Mouse (Mus musculus) limb, embryonic 15.5 days (tissue): ENCODE measurements around the gene Snf8. TPM values are rescaled to one million over a fixed set of nuclear protein-coding genes. Genes with fewer than 3 reads are reported as not detected.

Experiments used
- ATAC-seq: fragments of 200-750 bp; cut with Nextera tagmentation; 2 replicates; pipeline ENCODE4 v1.8.0; 2017; ENCODE audit warnings: low read depth, moderate TSS enrichment; ENCODE audit not compliant: insufficient number of reproducible peaks, low FRiP score, low TSS enrichment
- H3K27ac ChIP-seq: fragments of 300-500 bp; sonication (generic); 2 replicates; pipeline ENCODE4 v1.5.1; 2015; ENCODE audit warnings: moderate library complexity, mild to moderate bottlenecking, inconsistent platforms
- H3K27me3 ChIP-seq: fragments of 300-500 bp; sonication (generic); 2 replicates; pipeline ENCODE4 v1.6.1; 2015; ENCODE audit warnings: inconsistent platforms
- H3K36me3 ChIP-seq: fragments of 300-500 bp; sonication (generic); 2 replicates; pipeline ENCODE4 v1.6.1; 2015; ENCODE audit warnings: inconsistent platforms
- H3K4me1 ChIP-seq: fragments of 300-500 bp; sonication (generic); 2 replicates; pipeline ENCODE4 v1.6.1; 2015; ENCODE audit warnings: inconsistent platforms
- H3K4me2 ChIP-seq: fragments of 300-500 bp; sonication (generic); 2 replicates; pipeline ENCODE4 v1.6.1; 2015; ENCODE audit warnings: mild to moderate bottlenecking, inconsistent platforms
- H3K4me3 ChIP-seq: fragments of 300-500 bp; sonication (generic); 2 replicates; pipeline ENCODE4 v1.5.1; 2015; ENCODE audit warnings: mild to moderate bottlenecking, inconsistent platforms
- H3K9ac ChIP-seq: fragments of 300-500 bp; sonication (generic); 2 replicates; pipeline ENCODE4 v1.6.1; 2015; ENCODE audit warnings: inconsistent platforms
- H3K9me3 ChIP-seq: fragments of 300-500 bp; sonication (generic); 2 replicates; pipeline ENCODE4 v1.6.1; 2016; ENCODE audit warnings: inconsistent platforms
- WGBS: fragments of 180-500 bp; shearing (Covaris S2); methylation state at CpG from one replicate; pipeline ENCODE4 v1.1.7; 2015; 5-methylcytosine and 5-hydroxymethylcytosine counted together
- polyA plus RNA-seq: library from polyadenylated mRNA; unstranded; fragments of >200 nt; fragmentation: Nextera tagmentation; extraction: Ambion mirVana; gene quantifications from 2 replicates; pipeline ENCODE4 v1.2.1, GENCODE M21; 2015

The Snf8 gene
- polyA plus RNA-seq, 1 experiment from 2014 or later, result 99.0 TPM

DNA sequence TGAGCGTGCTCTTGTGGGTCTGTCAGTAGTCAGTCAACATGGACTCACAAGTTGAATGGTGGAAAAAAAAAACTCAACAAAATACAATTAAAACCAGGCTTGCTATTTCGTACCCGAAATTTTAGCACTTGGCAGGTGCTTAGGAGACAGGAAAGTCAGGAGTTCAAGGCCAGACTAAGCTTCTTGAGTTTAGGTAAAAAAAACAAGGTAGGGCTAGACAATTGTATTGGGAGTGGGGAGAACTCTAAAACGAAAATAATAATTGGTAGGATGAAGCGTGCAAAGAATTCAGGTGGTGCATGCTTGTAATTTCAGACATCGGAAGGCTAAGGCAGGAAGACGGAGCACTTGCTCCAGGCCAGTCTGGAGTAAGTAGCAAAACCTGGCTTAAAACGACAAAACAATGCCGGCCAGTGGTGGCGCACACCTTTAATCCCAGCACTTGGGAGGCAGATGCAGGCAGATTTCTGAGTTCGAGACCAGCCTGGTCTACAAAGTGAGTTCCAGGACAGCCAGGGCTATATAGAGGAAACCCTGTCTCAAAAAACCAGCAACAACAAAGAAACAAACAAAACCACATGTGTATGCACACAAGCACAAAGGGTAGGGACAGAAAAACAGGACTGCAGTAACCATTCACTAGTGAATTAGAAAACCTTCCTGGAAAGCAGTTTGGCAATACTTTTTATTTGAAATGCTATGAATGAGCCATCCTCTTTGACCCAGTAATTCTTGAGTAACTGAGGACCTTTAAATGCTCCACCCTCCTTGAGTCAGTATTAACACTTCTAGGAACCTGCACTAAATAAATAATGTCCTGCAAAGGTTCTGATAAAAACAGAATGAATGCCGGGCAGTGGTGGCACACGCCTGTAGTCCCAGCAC is 41.8 kb downstream of the Snf8 start:
- no peaks in the 10 kb centered on the region for H3K9me3 ChIP-seq
- no peaks in the 10 kb centered on the region for H3K27me3 ChIP-seq
- H3K4me3 ChIP-seq, result peak overlapping the region; percentile 40
- peaks cover 19% of the 10 kb centered on the region for H3K4me1 ChIP-seq
- H3K4me2 ChIP-seq, result peak overlapping the region; percentile 49
- WGBS, result 63% methylated on average over 13 of the region's 13 CpGs
- no peak overlapping the region for H3K9ac ChIP-seq
- no peak for ATAC-seq
- H3K36me3 ChIP-seq, result peaks cover 15% of the 10 kb centered on the region
- H3K27ac ChIP-seq, result peak overlapping the region; percentile 81

GRCm38 (mm10) chr11:96080736-96081135 is 46.1 kb downstream of the Snf8 start:
- H3K4me2 ChIP-seq, result no peak overlapping the region
- no peak overlapping the region for H3K4me3 ChIP-seq
- no peaks in the 10 kb centered on the region for H3K9me3 ChIP-seq
- 0 out of 2 replicates have a peak, but pooled peaks cover 4% of the 10 kb centered on the region for H3K4me1 ChIP-seq
- H3K27ac ChIP-seq, result no peak overlapping the region
- no peaks in the 10 kb centered on the region for H3K36me3 ChIP-seq
- ATAC-seq, result no peak
- 61% methylated on average over 5 of the region's 5 CpGs for WGBS
- H3K27me3 ChIP-seq, result no peaks in the 10 kb centered on the region
- no peak overlapping the region for H3K9ac ChIP-seq

DNA sequence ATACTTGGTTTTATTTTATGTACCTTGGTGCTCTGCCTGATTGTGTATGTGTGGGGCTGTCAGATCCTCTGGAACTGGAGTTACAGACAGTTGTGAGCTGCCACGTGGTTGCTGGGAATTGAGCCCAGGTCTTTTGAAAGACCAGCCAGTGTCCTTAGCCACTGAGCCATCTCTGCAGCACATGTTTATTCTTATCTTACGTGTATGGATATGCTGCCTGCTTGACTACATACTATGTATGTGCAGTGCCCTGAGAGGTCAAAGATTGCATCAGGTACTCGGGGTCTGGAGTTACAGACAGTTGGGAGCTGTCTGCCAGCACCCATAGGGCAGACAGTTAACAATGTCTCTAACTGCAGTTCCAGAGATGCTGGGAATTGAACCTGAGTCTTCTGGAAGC is 48.0 kb downstream of the Snf8 start:
- Histone ChIP-seq H3K9me3 (no peaks in the 10 kb centered on the region), H3K4me2 (no peak overlapping the region), H3K27me3 (no peaks in the 10 kb centered on the region), H3K27ac (no peak overlapping the region), H3K9ac (no peak overlapping the region), H3K4me3 (no peak overlapping the region), H3K36me3 (no peaks in the 10 kb centered on the region), H3K4me1 (no peaks in the 10 kb centered on the region)
- no peak for ATAC-seq
- 77% methylated on average over 3 of the region's 3 CpGs for WGBS

DNA sequence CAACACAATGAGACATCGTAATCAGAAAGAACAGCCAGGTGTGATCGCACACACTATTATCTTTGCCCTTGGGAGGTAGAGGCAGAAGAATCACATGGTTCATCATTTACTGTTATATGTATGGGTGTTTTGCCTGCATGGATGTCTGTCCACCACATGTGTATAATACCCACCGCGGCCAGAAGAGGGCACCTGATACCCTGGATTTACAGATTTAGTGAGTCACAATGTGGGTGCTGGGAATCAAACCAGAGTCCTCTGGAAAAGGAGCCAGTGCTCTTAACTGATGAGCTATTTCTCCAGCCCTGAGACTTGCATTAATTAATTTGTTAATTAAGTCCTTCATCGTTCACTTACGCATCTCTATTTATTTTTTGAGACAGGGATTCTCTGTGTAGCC is 53.3 kb downstream of the Snf8 start:
- WGBS, result 89% methylated on average over 6 of the region's 6 CpGs
- ATAC-seq, result no peak
- H3K27ac ChIP-seq, result no peak overlapping the region
- no peak overlapping the region for H3K9ac ChIP-seq
- no peaks in the 10 kb centered on the region for H3K36me3 ChIP-seq
- H3K27me3 ChIP-seq, result no peaks in the 10 kb centered on the region
- no peaks in the 10 kb centered on the region for H3K4me1 ChIP-seq
- no peaks in the 10 kb centered on the region for H3K9me3 ChIP-seq
- no peak overlapping the region for H3K4me2 ChIP-seq
- no peak overlapping the region for H3K4me3 ChIP-seq

DNA sequence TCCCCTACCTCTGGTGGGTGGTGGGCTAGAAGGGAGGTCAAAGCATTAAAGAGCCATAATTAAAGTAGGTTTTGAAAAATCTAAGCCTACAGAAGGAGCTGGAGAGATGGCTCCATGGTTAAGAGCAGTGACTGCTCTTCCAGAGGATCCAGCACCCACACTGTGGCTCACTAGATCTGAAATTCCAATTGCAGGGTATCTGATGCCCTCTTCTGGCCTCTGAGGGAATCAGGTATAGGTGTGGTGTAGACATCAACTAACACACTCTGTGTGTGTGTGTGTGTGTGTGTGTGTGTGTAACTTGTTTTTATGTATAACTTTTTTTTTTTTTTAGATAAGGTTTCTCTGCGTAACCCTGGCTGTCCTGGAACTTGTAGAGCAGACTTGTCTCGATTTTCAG is 56.4 kb downstream of the Snf8 start:
- Histone ChIP-seq H3K9me3 (no peaks in the 10 kb centered on the region), H3K4me3 (no peak overlapping the region), H3K9ac (no peak overlapping the region), H3K36me3 (no peaks in the 10 kb centered on the region), H3K27me3 (no peaks in the 10 kb centered on the region), H3K4me1 (no peaks in the 10 kb centered on the region), H3K27ac (no peak overlapping the region), H3K4me2 (no peak overlapping the region)
- 74% methylated on average over 2 of the region's 2 CpGs for WGBS
- no peak for ATAC-seq

- Histone ChIP-seq H3K9ac (no peak overlapping the region), H3K4me3 (no peak overlapping the region), H3K27ac (no peak overlapping the region), H3K27me3 (no peaks in the 10 kb centered on the region), H3K9me3 (no peaks in the 10 kb centered on the region), H3K36me3 (no peaks in the 10 kb centered on the region), H3K4me2 (no peak overlapping the region), H3K4me1 (no peaks in the 10 kb centered on the region)
- no peak for ATAC-seq
- WGBS, result 33% methylated on average over 7 of the region's 7 CpGs
These were observed 58.1 kb downstream of the Snf8 start for GRCm38 (mm10) chr11:96092674-96093291.

DNA sequence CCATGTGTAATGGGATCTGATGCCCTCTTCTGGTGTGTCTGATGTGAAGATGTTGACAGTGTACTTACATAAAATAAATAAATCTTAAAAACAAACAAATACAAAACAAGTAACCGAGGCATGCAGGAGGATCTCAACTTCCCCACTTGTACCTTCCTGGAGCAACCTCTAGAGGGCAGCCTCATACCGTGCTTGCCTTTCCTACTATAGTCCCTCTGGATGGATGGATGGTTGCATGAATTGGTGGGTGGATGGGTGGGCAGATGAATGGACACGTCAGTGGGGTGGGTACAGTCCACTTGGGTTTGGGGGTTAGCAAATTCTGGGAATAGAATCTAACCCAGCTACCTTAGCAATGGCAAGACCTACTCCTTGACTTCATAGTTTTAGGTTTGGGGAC is 58.7 kb downstream of the Snf8 start:
- Histone ChIP-seq H3K36me3 (no peaks in the 10 kb centered on the region), H3K27ac (no peak overlapping the region), H3K9me3 (no peaks in the 10 kb centered on the region), H3K4me2 (no peak overlapping the region), H3K9ac (no peak overlapping the region), H3K27me3 (no peaks in the 10 kb centered on the region), H3K4me1 (no peaks in the 10 kb centered on the region), H3K4me3 (no peak overlapping the region)
- WGBS, result 11% methylated on average over 3 of the region's 3 CpGs
- ATAC-seq, result no peak

Other genes starting within 250 kb of the Snf8 start
- 2.8 and 3.9 TPM in 2 replicates for gene Phospho1, start 210.4 kb upstream of the Snf8 start, polyA plus RNA-seq
- gene Gngt2, start 197.7 kb upstream of the Snf8 start, polyA plus RNA-seq, result 16.9 and 18.7 TPM in 2 replicates
- gene Abi3, start 192.4 kb upstream of the Snf8 start, polyA plus RNA-seq, result 7.0 and 7.2 TPM in 2 replicates
- not detected in 2 replicates for gene B4galnt2, start 120.0 kb upstream of the Snf8 start, polyA plus RNA-seq
- 38.8 and 41.4 TPM in 2 replicates for gene Igf2bp1, start 28.9 kb upstream of the Snf8 start, polyA plus RNA-seq
- not detected in 2 replicates for gene Gip, start 10.3 kb upstream of the Snf8 start, polyA plus RNA-seq
- gene Ube2z, start 30.5 kb downstream of the Snf8 start, polyA plus RNA-seq, result 36.4 and 45.2 TPM in 2 replicates
- 498 and 615 TPM in 2 replicates for gene Atp5g1, start 40.8 kb downstream of the Snf8 start, polyA plus RNA-seq
- gene Calcoco2, start 77.1 kb downstream of the Snf8 start, polyA plus RNA-seq, result not detected in 2 replicates
- not detected in 2 replicates for gene Ttll6, start 98.9 kb downstream of the Snf8 start, polyA plus RNA-seq
- gene Hoxb13, start 159.4 kb downstream of the Snf8 start, polyA plus RNA-seq, result 0.12 TPM in 1 of 2 replicates, not detected in the other
- gene Hoxb9, start 236.6 kb downstream of the Snf8 start, polyA plus RNA-seq, result 0.98 and 1.4 TPM in 2 replicates
- gene Hoxb8, start 247.0 kb downstream of the Snf8 start, polyA plus RNA-seq, result 0.36 and 0.37 TPM in 2 replicates